Mouse (Mus musculus): ENCODE data around the gene Zdhhc23. TPM values are rescaled to one million over a fixed set of nuclear protein-coding genes. Genes with fewer than 3 reads are reported as not detected.

Gene Zdhhc23
- polyA plus RNA-seq (2012; rRNA removed) = 2.0 and 2.3 TPM in 2 replicates

DNA sequence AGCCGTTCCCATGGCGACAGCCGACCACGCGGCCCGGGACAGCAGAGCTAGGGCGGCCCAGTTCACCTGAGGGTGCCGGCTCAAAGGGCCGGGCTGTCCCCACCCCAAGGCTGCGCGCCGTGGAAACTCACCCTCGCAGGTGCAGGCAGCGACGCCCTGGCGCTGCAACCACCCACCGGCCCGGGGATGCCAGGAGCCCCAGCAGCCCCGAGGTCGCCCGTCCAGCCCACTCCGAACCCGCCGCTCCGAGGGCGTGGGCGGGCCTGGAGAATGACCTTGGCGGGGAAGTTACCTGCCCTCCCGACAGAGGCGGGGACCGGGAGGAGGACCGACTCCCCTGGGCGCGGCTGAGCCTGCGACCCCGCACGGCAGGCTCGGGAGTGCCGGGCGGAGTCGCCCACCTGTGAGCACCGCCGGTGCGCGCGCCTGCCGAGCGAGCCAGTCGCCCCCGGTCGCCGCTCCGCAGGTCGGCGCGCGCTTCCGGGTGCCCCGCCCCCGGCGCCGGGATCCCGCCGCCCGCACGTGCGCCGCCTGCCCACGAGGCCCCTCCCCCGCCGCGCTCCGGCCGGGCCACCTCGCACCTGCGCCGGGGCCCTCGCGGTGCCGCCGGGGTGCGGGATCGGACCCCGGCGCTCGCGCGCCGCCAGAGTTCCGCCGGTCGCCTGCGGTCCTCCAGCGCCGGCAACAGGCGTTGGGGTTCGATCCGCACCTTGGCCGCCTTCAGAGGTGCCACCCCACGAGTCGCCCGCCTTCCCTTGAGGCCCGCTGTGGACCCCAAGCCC is at the start of gene Zdhhc23:
TSS of gene Zdhhc23 (minus strand) at position 464 of the 782 bp plus-strand sequence.
- DNase-seq (ENCODE audit: low read depth in 1 of 2, low spot score in 2 of 2) = peak in 1 of 2 experiments; percentile 54
- peak within 1 kb of the TSS; percentile 95 for H3K4me3 ChIP-seq (ENCODE audit: extremely low read depth, insufficient read depth, insufficient read length)
- WGBS = 3% methylated on average over 93 of the region's 103 CpGs
- 0 out of 2 replicates have a peak, but pooled peaks cover 4% of the 10 kb centered on the region for H3K27me3 ChIP-seq (ENCODE audit: control insufficient read depth, insufficient read depth, low read length)
- TF ChIP-seq CTCF (IDR thresholded peaks at IDR 0.05; ENCODE audit: extremely low read depth, insufficient read depth, insufficient read length, insufficient replicate concordance) (no peak), POLR2A (IDR thresholded peaks at IDR 0.05; ENCODE audit: low read depth, low read length) (no peak)
- H3K27ac ChIP-seq (ENCODE audit: insufficient read depth, low read length) = no peak within 1 kb of the TSS
- H3K4me1 ChIP-seq (ENCODE audit: control insufficient read depth, insufficient read depth, insufficient read length) = peaks cover 5% of the 10 kb centered on the region
- no peaks in the 10 kb centered on the region for H3K36me3 ChIP-seq (ENCODE audit: control insufficient read depth, insufficient read depth, low read length)

DNA sequence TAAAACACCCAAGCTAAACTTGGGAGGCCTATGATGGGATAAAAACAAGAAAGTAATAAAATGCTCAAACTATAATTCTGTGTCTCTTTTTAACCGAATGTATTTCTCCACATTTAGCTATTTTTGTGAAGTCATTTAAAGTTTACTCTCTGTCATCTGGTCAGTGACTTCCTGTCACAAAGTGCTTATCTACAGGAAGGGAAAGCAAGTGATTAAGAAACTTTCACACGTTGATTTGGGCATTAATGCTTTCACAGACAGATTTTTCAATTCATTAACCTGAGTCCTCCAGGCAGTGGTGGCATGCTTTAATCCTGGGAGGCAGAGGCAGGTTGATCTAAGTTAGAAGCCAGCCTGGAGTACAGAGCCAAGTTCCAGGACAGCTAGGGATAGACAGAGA is 49.7 kb upstream of the Zdhhc23 start:
- no peak overlapping the region for H3K4me3 ChIP-seq (ENCODE audit: extremely low read depth, insufficient read depth, insufficient read length)

DNA sequence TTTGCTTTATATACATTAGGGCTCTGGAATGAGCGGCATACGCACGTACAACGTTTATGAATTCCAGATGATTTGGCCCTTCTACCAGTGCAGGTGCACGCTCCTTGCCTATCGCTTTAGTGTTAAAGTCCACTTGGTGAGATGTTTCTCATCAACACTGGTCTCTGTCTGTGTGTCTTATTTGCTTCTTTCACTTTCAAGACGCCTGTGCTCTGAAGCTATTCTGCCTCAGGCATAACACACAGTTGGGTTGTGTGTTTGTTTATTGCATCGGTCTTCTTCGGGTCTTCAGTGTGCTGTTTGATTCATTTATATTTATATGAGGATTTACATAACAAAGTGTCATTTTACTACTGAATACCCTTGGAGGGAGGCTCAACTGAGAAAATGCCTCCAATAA is 47.2 kb upstream of the Zdhhc23 start:
- no peak overlapping the region for H3K27ac ChIP-seq (ENCODE audit: insufficient read depth, low read length)
- no peaks in the 10 kb centered on the region for H3K36me3 ChIP-seq (ENCODE audit: control insufficient read depth, insufficient read depth, low read length)
- 85% methylated on average over 9 of the region's 9 CpGs for WGBS
- H3K4me3 ChIP-seq (ENCODE audit: extremely low read depth, insufficient read depth, insufficient read length) = no peak overlapping the region
- peaks cover 6% of the 10 kb centered on the region; the same call in 1 of the 2 replicates for H3K4me1 ChIP-seq (ENCODE audit: control insufficient read depth, insufficient read depth, insufficient read length)
- no peaks in the 10 kb centered on the region for H3K27me3 ChIP-seq (ENCODE audit: control insufficient read depth, insufficient read depth, low read length)
- TF ChIP-seq POLR2A (IDR thresholded peaks at IDR 0.05; ENCODE audit: low read depth, low read length) = no peak
- no peak for TF ChIP-seq CTCF (IDR thresholded peaks at IDR 0.05; ENCODE audit: extremely low read depth, insufficient read depth, insufficient read length, insufficient replicate concordance)
- no peak for DNase-seq (ENCODE audit: low read depth in 1 of 2, low spot score in 2 of 2)

More for the DNA sequence above, 49.7 kb upstream of the Zdhhc23 start:
- no peaks in the 10 kb centered on the region for H3K36me3 ChIP-seq (ENCODE audit: control insufficient read depth, insufficient read depth, low read length)
- 7% methylated on average over 2 of the region's 2 CpGs for WGBS
- no peak for DNase-seq (ENCODE audit: low read depth in 1 of 2, low spot score in 2 of 2)
- peaks cover 6% of the 10 kb centered on the region; the same call in 1 of the 2 replicates for H3K4me1 ChIP-seq (ENCODE audit: control insufficient read depth, insufficient read depth, insufficient read length)
- TF ChIP-seq POLR2A (IDR thresholded peaks at IDR 0.05; ENCODE audit: low read depth, low read length) (no peak), CTCF (IDR thresholded peaks at IDR 0.05; ENCODE audit: extremely low read depth, insufficient read depth, insufficient read length, insufficient replicate concordance) (no peak)
- H3K27me3 ChIP-seq (ENCODE audit: control insufficient read depth, insufficient read depth, low read length) = no peaks in the 10 kb centered on the region
- H3K27ac ChIP-seq (ENCODE audit: insufficient read depth, low read length) = no peak overlapping the region

DNA sequence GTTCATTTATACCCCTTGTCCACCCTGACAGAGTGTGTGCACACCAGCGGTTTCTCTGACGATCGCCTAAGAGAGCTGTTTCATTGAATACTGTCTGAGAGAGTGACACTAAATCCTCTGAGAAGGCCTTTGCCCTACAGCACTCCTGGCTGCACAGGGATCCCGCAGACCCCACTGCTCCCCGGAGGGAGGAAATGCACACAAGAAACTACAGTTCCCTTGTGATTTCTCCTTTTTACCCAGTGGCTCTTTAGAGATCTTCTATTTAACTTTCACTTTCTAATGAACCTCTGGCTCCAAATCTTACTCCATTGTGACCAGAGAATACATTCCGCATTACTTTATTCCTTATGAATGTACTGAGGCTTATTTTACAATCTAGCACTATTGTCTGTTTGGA is 46.6 kb upstream of the Zdhhc23 start:
- DNase-seq (ENCODE audit: low read depth in 1 of 2, low spot score in 2 of 2) = no peak
- TF ChIP-seq CTCF (IDR thresholded peaks at IDR 0.05; ENCODE audit: extremely low read depth, insufficient read depth, insufficient read length, insufficient replicate concordance) (no peak), POLR2A (IDR thresholded peaks at IDR 0.05; ENCODE audit: low read depth, low read length) (no peak)
- H3K4me1 ChIP-seq (ENCODE audit: control insufficient read depth, insufficient read depth, insufficient read length) = peaks cover 6% of the 10 kb centered on the region; the same call in 1 of the 2 replicates
- H3K27ac ChIP-seq (ENCODE audit: insufficient read depth, low read length) = 0 out of 2 replicates have a peak overlapping the region, but pooled peaks have one; percentile 9
- H3K4me3 ChIP-seq (ENCODE audit: extremely low read depth, insufficient read depth, insufficient read length) = peak overlapping the region; percentile 51
- H3K36me3 ChIP-seq (ENCODE audit: control insufficient read depth, insufficient read depth, low read length) = no peaks in the 10 kb centered on the region
- H3K27me3 ChIP-seq (ENCODE audit: control insufficient read depth, insufficient read depth, low read length) = no peaks in the 10 kb centered on the region
- WGBS = 23% methylated on average over 6 of the region's 6 CpGs

DNA sequence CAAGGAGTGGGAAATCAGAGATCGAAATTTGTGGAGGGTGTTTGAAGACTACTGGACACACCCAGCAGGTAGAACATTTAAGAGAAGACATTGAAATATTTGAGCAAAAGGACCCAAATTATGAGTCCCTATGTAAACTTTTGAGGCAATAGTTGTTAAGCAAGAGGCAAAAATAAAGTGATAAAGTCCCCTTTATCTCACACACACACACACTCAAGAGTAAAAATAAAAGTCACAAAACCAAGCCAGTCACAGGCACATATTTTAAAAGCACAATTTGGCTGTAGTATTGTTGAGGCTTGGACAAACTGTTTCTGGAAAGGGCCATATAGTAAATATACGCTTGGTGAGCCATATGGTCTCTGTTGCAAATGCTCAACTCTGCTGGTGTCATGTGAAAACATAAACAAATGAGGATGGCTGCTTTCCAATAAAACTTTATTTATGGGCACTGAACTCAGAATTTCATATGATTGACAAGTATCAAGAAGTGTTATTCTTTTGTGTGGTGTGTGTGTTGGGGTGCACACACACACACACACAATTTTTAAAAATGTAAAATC is 39.5 kb upstream of the Zdhhc23 start:
- WGBS = 76% methylated on average over 2 of the region's 2 CpGs
- TF ChIP-seq POLR2A (IDR thresholded peaks at IDR 0.05; ENCODE audit: low read depth, low read length) (no peak), CTCF (IDR thresholded peaks at IDR 0.05; ENCODE audit: extremely low read depth, insufficient read depth, insufficient read length, insufficient replicate concordance) (no peak)
- H3K27me3 ChIP-seq (ENCODE audit: control insufficient read depth, insufficient read depth, low read length) = no peaks in the 10 kb centered on the region
- H3K4me1 ChIP-seq (ENCODE audit: control insufficient read depth, insufficient read depth, insufficient read length) = no peaks in the 10 kb centered on the region
- no peaks in the 10 kb centered on the region for H3K36me3 ChIP-seq (ENCODE audit: control insufficient read depth, insufficient read depth, low read length)
- DNase-seq (ENCODE audit: low read depth in 1 of 2, low spot score in 2 of 2) = no peak
- no peak overlapping the region for H3K4me3 ChIP-seq (ENCODE audit: extremely low read depth, insufficient read depth, insufficient read length)
- no peak overlapping the region for H3K27ac ChIP-seq (ENCODE audit: insufficient read depth, low read length)

DNA sequence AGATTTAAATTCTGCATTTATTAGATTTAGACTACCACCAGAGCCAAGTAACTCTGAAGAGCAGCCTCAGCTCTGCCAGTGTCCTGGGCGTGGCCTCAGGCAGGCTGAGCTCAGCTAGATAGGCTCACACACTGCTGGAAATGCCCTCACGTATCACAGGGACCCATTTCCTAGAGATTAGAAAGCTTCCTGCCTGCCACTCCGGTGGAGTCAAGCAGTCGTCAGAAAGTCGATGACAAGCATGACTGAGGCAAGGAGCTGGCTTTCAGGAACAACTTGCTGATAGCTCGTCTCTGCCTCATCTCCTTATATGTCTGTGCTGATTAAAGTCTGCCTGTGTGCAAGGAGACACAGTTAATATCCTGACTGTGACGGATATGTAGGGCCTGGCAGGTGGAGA is 38.8 kb upstream of the Zdhhc23 start:
- 38% methylated on average over 7 of the region's 7 CpGs for WGBS
- Histone ChIP-seq H3K36me3 (ENCODE audit: control insufficient read depth, insufficient read depth, low read length) (no peaks in the 10 kb centered on the region), H3K27ac (ENCODE audit: insufficient read depth, low read length) (no peak overlapping the region; the same call in 1 of the 2 replicates), H3K4me3 (ENCODE audit: extremely low read depth, insufficient read depth, insufficient read length) (no peak overlapping the region), H3K27me3 (ENCODE audit: control insufficient read depth, insufficient read depth, low read length) (no peaks in the 10 kb centered on the region), H3K4me1 (ENCODE audit: control insufficient read depth, insufficient read depth, insufficient read length) (no peaks in the 10 kb centered on the region)
- no peak for DNase-seq (ENCODE audit: low read depth in 1 of 2, low spot score in 2 of 2)
- TF ChIP-seq CTCF (IDR thresholded peaks at IDR 0.05; ENCODE audit: extremely low read depth, insufficient read depth, insufficient read length, insufficient replicate concordance) = no peak
- TF ChIP-seq POLR2A (IDR thresholded peaks at IDR 0.05; ENCODE audit: low read depth, low read length) = no peak
